Mouse (Mus musculus): ENCODE measurements around the gene Gm15517. TPM values are rescaled to one million over a fixed set of nuclear protein-coding genes. Genes with fewer than 3 reads are reported as not detected.

Gene Gm15517
- polyA plus RNA-seq, 1 experiment from 2014 or later: not detected

- H3K27me3 ChIP-seq (ENCODE audit: control insufficient read depth, insufficient read depth, low read length): no peaks in the 10 kb centered on the region
- no peak for DNase-seq
Observed at GRCm38 (mm10) chr7:44310285-44310877, 49.1 kb downstream of the Gm15517 start.

DNA sequence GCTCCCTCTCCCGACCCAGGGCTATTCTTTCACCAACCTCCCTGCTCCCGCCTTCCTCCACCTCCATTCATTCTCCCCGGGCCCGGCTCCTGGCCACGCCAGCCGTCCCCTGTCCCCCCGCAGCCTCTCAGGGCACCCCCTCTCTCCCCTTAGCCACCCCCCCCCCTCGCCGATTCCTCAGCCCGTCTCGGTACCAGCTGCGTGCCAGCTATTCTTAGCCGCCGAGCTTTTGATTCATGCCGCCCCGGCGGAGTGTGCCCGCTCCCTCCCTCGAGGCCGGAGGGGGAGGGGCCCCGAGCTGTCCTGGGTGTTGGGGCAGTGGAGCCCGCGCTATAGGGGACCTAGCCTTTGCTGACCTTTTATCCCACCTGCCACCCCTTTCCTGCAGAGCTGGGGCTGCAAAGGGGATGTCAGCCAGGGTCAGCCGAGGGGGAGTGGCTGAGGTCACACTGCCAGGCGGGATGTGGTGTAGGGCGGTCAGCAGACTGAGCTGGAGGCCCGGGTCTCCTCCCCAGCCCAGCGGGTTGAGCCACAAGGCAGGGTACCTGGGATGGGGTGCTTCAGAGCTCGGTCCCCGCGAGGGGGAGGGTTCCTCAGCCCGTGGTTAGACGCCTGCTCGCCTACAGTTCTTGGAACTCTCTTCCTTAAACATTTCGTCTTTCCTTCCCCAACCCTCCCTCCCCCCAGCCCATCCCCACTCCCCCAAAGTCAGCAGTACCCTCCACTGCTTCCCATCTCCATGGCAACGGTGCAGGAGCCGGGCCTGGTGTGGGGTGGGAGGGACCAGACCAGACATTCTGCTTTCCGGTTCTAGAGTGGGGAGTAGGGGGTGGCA is 49.8 kb downstream of the Gm15517 start:
- under 1% methylated on average over 38 of the region's 38 CpGs for WGBS
- Histone ChIP-seq H3K4me2 (ENCODE audit: low read length) (peak overlapping the region; percentile 91), H3K9me3 (ENCODE audit: control insufficient read depth, low read length) (no peaks in the 10 kb centered on the region), H3K9ac (replicated peaks; ENCODE audit: low read length) (peak overlapping the region; percentile 85), H3K36me3 (ENCODE audit: control insufficient read depth, insufficient read depth, low read length) (peaks cover 33% of the 10 kb centered on the region), H3K4me1 (ENCODE audit: control insufficient read depth, insufficient read depth, low read length) (peaks cover 13% of the 10 kb centered on the region), H3K27ac (replicated peaks; ENCODE audit: low read depth, low read length) (peak overlapping the region; percentile 81), H3K4me3 (replicated peaks; ENCODE audit: low read depth, low read length) (peak overlapping the region; percentile 70), H3K27me3 (ENCODE audit: control insufficient read depth, insufficient read depth, low read length) (no peaks in the 10 kb centered on the region)
- DNase-seq (peak; percentile 76), ATAC-seq (ENCODE audit: low FRiP score, low TSS enrichment) (peak; percentile 73)

More at GRCm38 (mm10) chr7:44310285-44310877, 49.1 kb downstream of the Gm15517 start:
- H3K9ac ChIP-seq (replicated peaks; ENCODE audit: low read length): peak overlapping the region; percentile 85
- peaks cover 13% of the 10 kb centered on the region for H3K4me1 ChIP-seq (ENCODE audit: control insufficient read depth, insufficient read depth, low read length)
- peak overlapping the region; percentile 81 for H3K27ac ChIP-seq (replicated peaks; ENCODE audit: low read depth, low read length)
- peak; percentile 59 for ATAC-seq (ENCODE audit: low FRiP score, low TSS enrichment)
- peaks cover 25% of the 10 kb centered on the region for H3K36me3 ChIP-seq (ENCODE audit: control insufficient read depth, insufficient read depth, low read length)
- no peaks in the 10 kb centered on the region for H3K9me3 ChIP-seq (ENCODE audit: control insufficient read depth, low read length)
- peak overlapping the region; percentile 70 for H3K4me3 ChIP-seq (replicated peaks; ENCODE audit: low read depth, low read length)
- peak overlapping the region; percentile 91 for H3K4me2 ChIP-seq (ENCODE audit: low read length)
- 0% methylated on average over 40 of the region's 40 CpGs for WGBS

Other genes starting within 250 kb of the Gm15517 start
- gene Klk1b26, start 249.3 kb upstream of the Gm15517 start, polyA plus RNA-seq (2014; fragmentation: Nextera tagmentation; extraction: Ambion mirVana): not detected in 2 replicates
- not detected in 2 replicates for gene Klk1b27, start 209.2 kb upstream of the Gm15517 start, polyA plus RNA-seq (2014; fragmentation: Nextera tagmentation; extraction: Ambion mirVana)
- gene Klk1b21, start 159.1 kb upstream of the Gm15517 start, polyA plus RNA-seq (2014; fragmentation: Nextera tagmentation; extraction: Ambion mirVana): not detected in 2 replicates
- gene Klk1b22, start 148.8 kb upstream of the Gm15517 start, polyA plus RNA-seq (2014; fragmentation: Nextera tagmentation; extraction: Ambion mirVana): not detected in 2 replicates
- not detected in 2 replicates for gene Klk1b16, start 124.7 kb upstream of the Gm15517 start, polyA plus RNA-seq (2014; fragmentation: Nextera tagmentation; extraction: Ambion mirVana)
- not detected in 2 replicates for gene Klk1b24, start 73.2 kb upstream of the Gm15517 start, polyA plus RNA-seq (2014; fragmentation: Nextera tagmentation; extraction: Ambion mirVana)
- not detected in 2 replicates for gene Klk1b3, start 63.3 kb upstream of the Gm15517 start, polyA plus RNA-seq (2014; fragmentation: Nextera tagmentation; extraction: Ambion mirVana)
- gene Klk1b4, start 54.0 kb upstream of the Gm15517 start, polyA plus RNA-seq (2014; fragmentation: Nextera tagmentation; extraction: Ambion mirVana): not detected in 2 replicates
- gene Klk1b5, start 45.5 kb upstream of the Gm15517 start, polyA plus RNA-seq (2014; fragmentation: Nextera tagmentation; extraction: Ambion mirVana): not detected in 2 replicates
- not detected in 2 replicates for gene Klk1, start 36.1 kb upstream of the Gm15517 start, polyA plus RNA-seq (2014; fragmentation: Nextera tagmentation; extraction: Ambion mirVana)
- gene Gm36864, start 25.3 kb upstream of the Gm15517 start, polyA plus RNA-seq (2014; fragmentation: Nextera tagmentation; extraction: Ambion mirVana): not detected in 2 replicates
- gene 1700028J19Rik, start 14.8 kb upstream of the Gm15517 start, polyA plus RNA-seq (2014; fragmentation: Nextera tagmentation; extraction: Ambion mirVana): 1.3 and 1.8 TPM in 2 replicates
- gene 2410002F23Rik, start 14.7 kb upstream of the Gm15517 start, polyA plus RNA-seq (2014; fragmentation: Nextera tagmentation; extraction: Ambion mirVana): 199 and 211 TPM in 2 replicates
- gene Acp4, start 4.1 kb upstream of the Gm15517 start, polyA plus RNA-seq (2014; fragmentation: Nextera tagmentation; extraction: Ambion mirVana): not detected in 2 replicates
- gene Clec11a, start 45.5 kb downstream of the Gm15517 start, polyA plus RNA-seq (2014; fragmentation: Nextera tagmentation; extraction: Ambion mirVana): 4.6 and 4.7 TPM in 2 replicates
- 35.1 and 37.8 TPM in 2 replicates for gene Shank1, start 48.8 kb downstream of the Gm15517 start, polyA plus RNA-seq (2014; fragmentation: Nextera tagmentation; extraction: Ambion mirVana)
- gene Syt3, start 122.7 kb downstream of the Gm15517 start, polyA plus RNA-seq (2014; fragmentation: Nextera tagmentation; extraction: Ambion mirVana): 39.5 and 48.5 TPM in 2 replicates
- 1.7 and 1.9 TPM in 2 replicates for gene 1700008O03Rik, start 124.4 kb downstream of the Gm15517 start, polyA plus RNA-seq (2014; fragmentation: Nextera tagmentation; extraction: Ambion mirVana)
- gene Lrrc4b, start 167.6 kb downstream of the Gm15517 start, polyA plus RNA-seq (2014; fragmentation: Nextera tagmentation; extraction: Ambion mirVana): 28.4 and 39.0 TPM in 2 replicates
- 8.6 and 8.9 TPM in 2 replicates for gene Aspdh, start 203.9 kb downstream of the Gm15517 start, polyA plus RNA-seq (2014; fragmentation: Nextera tagmentation; extraction: Ambion mirVana)
- gene Josd2, start 206.5 kb downstream of the Gm15517 start, polyA plus RNA-seq (2014; fragmentation: Nextera tagmentation; extraction: Ambion mirVana): 27.9 and 32.5 TPM in 2 replicates
- gene Emc10, start 235.1 kb downstream of the Gm15517 start, polyA plus RNA-seq (2014; fragmentation: Nextera tagmentation; extraction: Ambion mirVana): 152 and 163 TPM in 2 replicates
- 26.8 and 28.6 TPM in 2 replicates for gene Fam71e1, start 235.1 kb downstream of the Gm15517 start, polyA plus RNA-seq (2014; fragmentation: Nextera tagmentation; extraction: Ambion mirVana)

Data from midbrain, embryonic 14.5 days (tissue).